Mouse (Mus musculus): ENCODE measurements around the gene Emilin3.

The Emilin3 gene

GRCm38 (mm10) chr2:160916714-160917113 is 4.6 kb upstream of the Emilin3 start:
- in situ Hi-C loops (cut with MseI, MboI), result no loop called here

- in situ Hi-C loops (cut with MseI, MboI), result no loop called here
These were observed 3.9 kb upstream of the Emilin3 start for GRCm38 (mm10) chr2:160915821-160916610.

GRCm38 (mm10) chr2:160914656-160915055 is 2.5 kb upstream of the Emilin3 start:
- in situ Hi-C loops (cut with MseI, MboI), result no loop called here

- in situ Hi-C loops (cut with MseI, MboI), result no loop called here
These were observed 448 bp downstream of the Emilin3 start for GRCm38 (mm10) chr2:160911558-160912201.

- in situ Hi-C loops (cut with MseI, MboI), result no loop called here
These were observed 1.5 kb downstream of the Emilin3 start for GRCm38 (mm10) chr2:160910633-160911032.

- in situ Hi-C loops (cut with MseI, MboI), result no loop called here
These were observed 3.5 kb downstream of the Emilin3 start for GRCm38 (mm10) chr2:160908607-160909006.

DNA sequence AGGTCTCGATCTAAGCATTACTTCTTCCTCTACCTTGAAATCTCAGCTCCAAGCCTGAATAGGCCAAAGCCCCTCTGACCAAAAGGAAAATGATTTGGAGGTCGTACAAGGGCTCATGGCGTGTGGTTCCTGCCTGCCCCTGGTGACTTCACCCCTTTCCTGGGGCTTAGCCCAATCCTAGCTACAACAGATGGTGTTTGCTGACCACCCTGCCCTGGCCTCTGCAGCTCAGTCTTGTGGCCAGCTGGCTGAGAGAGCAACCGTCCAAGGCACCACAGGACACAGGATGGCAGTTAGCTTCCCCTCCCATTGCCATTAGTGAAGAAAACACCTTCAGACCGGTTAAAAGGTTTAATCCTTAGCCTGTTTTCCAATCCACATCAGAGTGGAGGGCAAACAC is 6.0 kb downstream of the Emilin3 start:
- in situ Hi-C loops (cut with MseI, MboI), result no loop called here

DNA sequence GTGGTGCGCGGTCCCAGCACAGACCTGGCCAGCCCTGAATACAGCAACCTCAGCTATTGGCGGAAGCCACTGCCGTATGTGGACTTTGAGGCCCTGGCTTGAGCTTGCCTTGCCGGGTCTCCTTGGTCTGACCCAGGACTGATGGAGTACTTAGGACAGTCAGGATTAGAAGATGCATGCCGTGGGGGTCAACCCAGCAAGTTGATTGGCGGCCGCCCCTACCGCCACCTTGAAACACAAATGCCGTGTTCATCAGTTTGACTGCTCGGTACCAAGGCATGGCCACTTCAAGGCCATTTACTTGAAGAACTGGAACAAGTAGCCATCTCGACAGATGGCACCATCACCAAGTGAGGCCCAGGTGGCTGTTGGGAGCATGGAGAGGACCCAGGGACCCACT is 6.8 kb downstream of the Emilin3 start:
- in situ Hi-C loops (cut with MseI, MboI), result no loop called here

DNA sequence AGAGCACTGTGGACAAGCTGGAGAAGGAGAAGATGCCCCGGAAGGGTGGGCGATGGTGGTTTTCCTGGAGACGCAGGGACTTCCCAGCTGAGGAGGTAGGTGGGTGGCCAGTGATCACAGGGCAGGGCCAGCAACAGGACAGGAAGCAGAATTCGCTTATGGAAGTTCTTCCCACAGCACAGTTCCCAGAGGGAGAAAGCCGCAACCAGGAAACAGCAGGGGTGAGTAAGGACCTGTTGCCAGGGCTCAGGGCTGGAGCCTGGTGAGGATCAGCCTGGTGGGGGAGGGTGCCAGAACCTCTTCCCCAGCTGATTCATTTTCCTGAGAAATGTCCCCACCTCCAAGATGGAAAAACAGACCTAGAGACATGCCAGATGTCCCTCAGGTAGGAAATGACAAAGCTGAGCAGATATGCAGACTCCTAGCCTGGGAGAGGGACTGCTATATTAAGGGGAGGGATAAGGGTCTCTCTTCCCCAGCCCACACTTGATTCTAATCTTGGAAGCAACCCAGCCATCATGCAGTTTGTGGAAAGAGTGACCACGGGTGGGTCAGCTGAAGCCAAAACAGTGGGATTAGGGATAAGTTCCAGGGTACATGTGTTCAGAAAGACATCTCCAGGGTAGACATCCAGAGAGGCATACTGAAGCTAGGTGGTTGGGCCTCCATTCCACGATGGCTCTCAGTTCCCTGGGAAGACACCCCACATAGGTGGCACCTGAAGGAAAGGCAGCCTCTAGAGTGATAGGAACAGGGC is 10.3 kb downstream of the Emilin3 start:
- in situ Hi-C loops (cut with MseI, MboI), result no loop called here

DNA sequence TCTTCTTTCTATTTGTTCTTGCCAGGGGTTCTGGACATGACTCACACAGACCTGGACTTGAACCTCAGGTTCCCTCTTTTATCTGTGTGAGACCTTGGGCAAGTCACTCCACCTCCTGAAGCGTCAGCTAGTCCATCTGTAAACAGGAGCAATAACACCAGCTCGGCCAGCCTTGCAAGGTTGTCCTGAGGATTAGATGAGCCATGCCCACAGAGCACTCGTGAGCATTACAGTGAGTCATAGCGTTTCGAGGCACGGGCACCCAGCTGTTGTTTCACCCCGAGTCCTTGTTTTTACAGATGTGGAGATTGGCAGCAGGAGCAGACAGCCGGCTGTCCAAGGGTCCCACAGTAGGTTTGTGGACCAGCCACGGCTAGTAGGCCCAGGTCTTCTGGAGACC is 20.4 kb downstream of the Emilin3 start:
- in situ Hi-C loops (cut with MseI, MboI), result no loop called here

DNA sequence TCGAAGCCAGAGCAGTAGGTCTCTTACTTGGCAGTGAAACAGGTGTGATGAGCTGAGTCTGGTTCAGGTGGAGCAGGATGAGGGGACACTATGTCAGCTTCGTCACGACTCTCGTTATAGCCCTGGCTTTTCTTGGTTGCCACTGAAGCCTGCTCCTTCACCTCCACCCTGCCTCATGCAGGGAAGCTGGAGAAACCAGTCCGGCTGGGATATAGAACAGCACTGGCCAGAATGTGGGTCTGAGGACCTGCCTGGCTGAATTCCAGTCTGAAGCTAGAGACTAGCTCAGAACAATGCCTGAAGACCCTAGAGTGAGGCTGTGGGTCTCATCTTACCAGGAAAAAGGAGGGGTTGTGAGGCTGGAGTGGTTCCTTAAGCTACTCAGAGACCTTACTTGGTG is 21.1 kb downstream of the Emilin3 start:
- in situ Hi-C loops (cut with MseI, MboI), result no loop called here

DNA sequence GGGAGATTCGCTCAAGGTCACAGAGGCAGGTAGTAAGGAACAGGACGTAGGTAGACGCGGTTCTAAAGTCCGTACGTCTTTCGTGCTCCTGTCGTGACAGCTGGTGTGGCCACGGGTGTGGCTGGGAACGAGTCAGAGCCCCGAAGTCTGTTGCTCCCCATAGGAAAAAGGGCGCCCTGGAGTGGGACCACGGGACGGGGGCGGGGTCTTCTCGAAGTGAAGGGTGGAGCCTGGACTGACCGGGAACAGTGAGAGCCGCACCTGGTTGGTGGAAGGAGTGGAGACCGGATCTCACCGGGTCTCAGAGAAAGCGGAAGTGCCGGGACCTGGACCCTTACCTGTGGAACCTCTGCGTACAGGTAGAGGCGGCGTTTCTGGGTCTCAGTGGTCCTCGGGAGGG is 24.3 kb downstream of the Emilin3 start:
- in situ Hi-C loops (cut with MseI, MboI), result loop anchor here (5.0 to 10.0 kb wide), 3 partner anchors 173 to 291 kb away; no protein-coding TSS in a partner anchor

- in situ Hi-C loops (cut with MseI, MboI), result loop anchor here (5.0 to 10.0 kb wide), 3 partner anchors 172 to 290 kb away; no protein-coding TSS in a partner anchor
These were observed 24.8 kb downstream of the Emilin3 start for GRCm38 (mm10) chr2:160887284-160887683.

- in situ Hi-C loops (cut with MseI, MboI), result loop anchor here (5.0 to 10.0 kb wide), 3 partner anchors 171 to 289 kb away; no protein-coding TSS in a partner anchor
These were observed 25.9 kb downstream of the Emilin3 start for GRCm38 (mm10) chr2:160886221-160886620.

GRCm38 (mm10) chr2:160884830-160885229 is 27.3 kb downstream of the Emilin3 start:
- in situ Hi-C loops (cut with MseI, MboI), result loop anchor here (5.0 to 10.0 kb wide), 3 partner anchors 170 to 288 kb away; no protein-coding TSS in a partner anchor

GRCm38 (mm10) chr2:160883912-160884311 is 28.2 kb downstream of the Emilin3 start:
- in situ Hi-C loops (cut with MseI, MboI), result loop anchor here in 1 of 2 experiments (10.0 kb wide), 1 partner anchor 169 kb away; no protein-coding TSS in a partner anchor

- in situ Hi-C loops (cut with MseI, MboI), result loop anchor here in 1 of 2 experiments (10.0 kb wide), 1 partner anchor 168 kb away; no protein-coding TSS in a partner anchor
These were observed 29.7 kb downstream of the Emilin3 start for GRCm38 (mm10) chr2:160882436-160882835.

DNA sequence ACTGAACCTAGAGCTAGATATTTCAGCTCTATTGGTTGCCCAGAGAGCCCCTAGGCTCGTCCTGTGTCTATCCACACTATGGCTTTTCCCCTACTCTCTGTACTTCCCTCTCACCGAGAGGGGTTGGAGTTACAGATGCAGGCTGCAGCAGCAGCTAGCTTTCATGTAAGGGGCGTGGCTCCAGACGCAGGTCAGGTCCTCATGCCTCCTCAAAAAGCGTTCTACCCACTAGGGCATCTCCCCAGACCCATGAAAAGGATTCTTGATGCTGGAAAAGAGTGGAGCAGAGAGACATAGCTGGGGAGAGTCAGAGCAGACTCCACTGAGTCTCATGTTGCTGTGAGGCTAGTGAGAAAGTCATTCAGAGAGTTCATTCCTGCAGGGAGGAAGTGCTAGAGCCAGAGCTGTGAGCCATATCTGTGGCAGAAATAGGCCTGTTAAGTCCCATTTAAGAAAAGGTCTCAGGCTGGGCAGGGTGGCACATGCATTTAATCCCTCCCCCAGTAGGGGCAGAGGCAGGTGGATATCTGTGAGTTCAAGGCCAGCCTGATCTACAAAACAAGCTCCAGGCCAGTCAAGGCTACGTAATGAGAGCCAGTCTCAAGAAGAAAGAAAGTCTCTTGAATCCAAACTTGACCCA is 30.5 kb downstream of the Emilin3 start:
- in situ Hi-C loops (cut with MseI, MboI), result loop anchor here in 1 of 2 experiments (10.0 kb wide), 1 partner anchor 167 kb away; no protein-coding TSS in a partner anchor

DNA sequence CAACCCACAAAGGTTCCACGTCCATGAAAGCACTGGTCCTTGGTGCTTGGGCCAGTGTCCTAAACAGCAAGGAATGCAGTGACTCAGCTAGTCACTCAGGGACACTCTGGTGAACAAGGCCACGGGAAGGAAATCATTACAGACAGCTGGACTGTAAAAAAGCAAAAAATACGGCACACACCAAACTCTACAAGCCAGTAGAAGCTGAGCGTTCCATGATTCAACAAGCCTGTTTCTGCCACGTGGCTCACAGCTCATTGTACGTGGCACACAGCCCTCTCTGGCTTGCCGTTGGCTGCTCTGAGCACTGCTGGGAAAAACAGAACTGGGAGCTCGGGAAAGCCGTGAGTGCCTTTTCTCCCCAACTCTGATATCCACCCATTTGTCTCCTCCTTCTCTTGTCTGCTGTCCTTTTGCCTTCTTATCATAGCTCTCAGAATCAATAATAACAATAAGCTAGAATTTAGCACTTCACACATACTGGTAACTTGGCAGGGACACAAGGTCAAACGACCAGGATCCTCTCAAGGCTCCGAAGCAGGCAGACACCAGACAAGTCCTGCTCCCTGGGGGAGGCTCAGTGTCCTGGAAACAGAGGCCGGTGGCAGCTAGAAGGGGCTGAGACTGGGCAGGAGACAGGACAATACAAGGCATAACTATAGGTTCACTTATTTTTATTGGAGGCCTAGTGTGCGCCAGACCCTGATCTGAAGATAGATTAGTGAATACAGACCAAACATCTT is 31.5 kb downstream of the Emilin3 start, which contains the start of gene Lpin3:
Gene Lpin3, plus strand, starts transcription at position 218 of the 743 bp plus-strand sequence.
- in situ Hi-C loops (cut with MseI, MboI), result loop anchor here in 1 of 2 experiments (10.0 kb wide), 1 partner anchor 166 kb away; no protein-coding TSS in a partner anchor

DNA sequence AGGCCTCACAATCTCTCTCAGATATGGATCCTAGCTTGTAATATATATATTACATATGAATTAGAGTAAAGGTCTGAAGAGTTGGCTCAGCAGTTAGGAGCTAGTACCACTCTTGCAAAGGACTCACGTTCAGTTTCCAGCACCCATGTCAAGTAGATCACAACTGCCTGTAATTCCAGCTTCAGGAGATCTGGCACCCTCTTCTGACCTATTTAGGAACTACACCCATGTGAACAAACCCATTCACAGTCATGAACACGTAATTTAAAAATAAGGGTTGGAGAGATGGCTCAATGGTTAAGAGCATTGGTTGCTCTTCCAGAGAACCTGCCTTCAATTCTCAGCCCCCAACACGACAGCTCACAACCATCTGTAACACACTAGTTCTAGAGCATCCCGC is 36.0 kb downstream of the Emilin3 start:
- in situ Hi-C loops (cut with MseI, MboI), result no loop called here
